Mouse (Mus musculus) frontal cortex, adult (tissue): ENCODE data around the gene Ccng1.
"Not testable (repeated sequence)": the region's sequence is repeated elsewhere in the genome, so short reads cannot be mapped to it uniquely, and the experiment has no call there.

Source experiments
- ATAC-seq: cut with Nextera tagmentation; 2 replicates; pipeline ENCODE4 v1.9.2; 2017; ENCODE audit warnings: mild to moderate bottlenecking, moderate library complexity, mixed read lengths; ENCODE audit not compliant: low TSS enrichment

Ccng1 gene

GRCm38 (mm10) chr11:40732997-40733338 is 22.1 kb downstream of the Ccng1 start:
- no peak for ATAC-seq

DNA sequence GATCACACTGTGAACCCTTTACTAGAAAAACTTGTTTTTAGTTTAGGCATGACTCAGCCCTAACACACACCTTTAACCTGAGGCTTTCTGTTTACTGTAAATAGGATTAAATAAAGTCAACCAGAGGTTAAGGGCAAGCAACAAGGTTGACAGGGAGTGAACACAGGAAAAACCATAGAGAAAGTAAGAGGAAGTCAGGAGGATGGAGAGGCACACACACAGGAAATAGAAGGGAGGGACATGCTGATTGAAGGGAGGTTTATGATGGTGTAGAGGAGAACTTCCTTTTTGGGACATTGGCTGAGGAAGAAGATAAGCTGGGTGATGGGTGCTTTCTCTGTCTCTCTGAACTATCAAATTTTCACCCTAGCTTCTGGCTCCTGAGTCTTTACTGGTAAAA is 36.8 kb downstream of the Ccng1 start:
- ATAC-seq = no peak

DNA sequence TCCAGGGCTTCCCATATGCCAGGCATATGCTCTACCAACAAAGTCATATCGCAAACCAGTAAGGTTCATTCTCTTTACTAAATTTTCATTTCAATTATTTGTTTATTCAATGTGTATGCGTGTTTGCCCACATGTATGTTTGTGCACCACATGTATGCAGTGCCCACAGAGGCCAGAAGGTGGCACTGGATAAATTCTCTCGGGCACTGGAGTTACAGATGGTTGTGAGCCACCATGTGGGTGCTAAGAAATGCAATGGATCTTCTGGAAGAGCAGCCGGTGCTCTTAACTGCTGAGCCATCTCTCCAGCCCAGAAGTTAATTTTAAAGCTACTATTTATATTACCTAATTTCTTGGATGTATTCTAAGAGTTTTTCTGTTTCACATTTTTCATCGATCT is 39.6 kb downstream of the Ccng1 start:
- ATAC-seq = peak; percentile 74

DNA sequence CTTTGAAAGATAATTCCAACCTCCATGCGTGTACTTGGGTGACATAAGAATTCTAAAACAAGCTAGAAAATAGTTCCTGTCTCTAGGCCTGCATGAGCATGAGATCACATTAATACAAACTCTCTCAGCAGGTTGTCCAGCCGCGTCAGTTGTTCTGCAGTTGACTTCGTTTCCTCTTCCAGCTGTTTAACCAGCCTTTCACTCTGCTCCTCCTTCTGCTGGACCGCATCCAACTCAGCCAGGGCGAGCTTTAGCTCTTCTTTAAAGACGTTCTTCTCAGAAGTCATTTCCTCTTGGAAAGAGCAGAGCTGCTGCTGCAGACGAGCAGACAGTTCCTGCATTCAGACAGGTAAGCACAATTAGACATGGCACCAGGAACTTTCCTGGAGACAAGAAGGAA is 41.3 kb downstream of the Ccng1 start:
- no peak for ATAC-seq

GRCm38 (mm10) chr11:40709899-40710298 is 45.2 kb downstream of the Ccng1 start:
- ATAC-seq = not testable (repeated sequence)
